Mouse (Mus musculus) right cerebral cortex, postnatal 14 days (tissue): Measurements from ENCODE around the gene 9430038I01Rik.

ENCODE experiments used
- DNase-seq: peaks from one replicate; pipeline ENCODE4 v3.0.0; 2022

9430038I01Rik gene

DNA sequence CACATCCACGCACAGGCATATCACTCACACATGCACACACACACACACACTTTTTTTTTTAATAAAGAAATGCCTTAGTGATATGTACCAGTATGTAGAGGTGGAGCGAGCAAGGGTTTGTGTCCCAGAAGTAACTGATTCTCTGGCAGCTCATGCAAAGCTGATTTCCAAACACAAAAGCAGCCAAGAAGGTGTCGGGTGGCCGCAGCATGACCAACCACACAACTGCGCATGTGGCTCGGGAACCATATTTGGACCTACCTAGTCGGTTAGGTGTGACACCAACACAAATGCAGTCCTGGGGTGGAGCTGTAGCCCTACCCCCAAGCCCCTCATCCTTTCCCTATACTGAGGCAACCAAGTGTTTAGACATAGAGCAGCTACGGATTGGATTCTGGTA is 45.5 kb downstream of the 9430038I01Rik start:
- no peak for DNase-seq

DNA sequence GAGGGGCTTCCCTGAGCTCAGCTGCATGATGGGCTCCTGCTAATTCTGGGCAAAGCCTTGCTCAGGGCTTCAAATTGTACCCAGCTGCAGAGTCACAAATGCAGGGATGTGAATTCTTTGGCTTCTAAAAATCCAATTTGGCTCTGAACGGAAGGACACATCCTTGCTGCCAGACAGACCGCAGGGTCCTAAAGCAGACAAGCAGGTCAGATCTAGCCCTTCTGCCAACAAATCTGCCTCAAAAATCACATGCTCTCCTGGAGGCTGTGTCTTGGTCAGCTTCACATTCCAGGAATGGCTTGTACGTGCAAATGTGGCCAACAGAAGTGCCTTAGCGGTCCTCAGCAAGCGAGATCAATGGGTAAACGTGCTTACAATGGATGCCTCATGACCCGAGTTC is 46.0 kb downstream of the 9430038I01Rik start:
- DNase-seq: no peak

DNA sequence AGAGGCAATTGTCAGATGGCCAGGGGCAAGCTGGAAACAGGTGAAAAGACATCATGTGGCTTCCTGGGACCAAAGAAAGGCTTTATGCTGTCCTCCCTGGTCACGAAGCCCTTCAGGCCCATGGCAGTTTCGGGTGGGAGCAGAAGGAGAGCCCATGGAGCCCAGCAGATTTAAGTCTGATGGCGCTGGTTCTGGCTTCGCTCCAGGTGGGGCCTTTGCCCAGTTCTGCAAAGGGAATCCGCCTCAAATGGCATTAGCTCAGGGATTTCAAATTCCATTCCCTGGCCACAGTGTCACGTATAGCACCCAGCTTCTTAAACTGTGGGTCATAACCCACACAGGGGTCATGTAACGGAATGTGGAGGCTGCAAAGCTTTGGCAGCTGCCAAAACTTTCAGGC is 63.7 kb downstream of the 9430038I01Rik start:
- no peak for DNase-seq

DNA sequence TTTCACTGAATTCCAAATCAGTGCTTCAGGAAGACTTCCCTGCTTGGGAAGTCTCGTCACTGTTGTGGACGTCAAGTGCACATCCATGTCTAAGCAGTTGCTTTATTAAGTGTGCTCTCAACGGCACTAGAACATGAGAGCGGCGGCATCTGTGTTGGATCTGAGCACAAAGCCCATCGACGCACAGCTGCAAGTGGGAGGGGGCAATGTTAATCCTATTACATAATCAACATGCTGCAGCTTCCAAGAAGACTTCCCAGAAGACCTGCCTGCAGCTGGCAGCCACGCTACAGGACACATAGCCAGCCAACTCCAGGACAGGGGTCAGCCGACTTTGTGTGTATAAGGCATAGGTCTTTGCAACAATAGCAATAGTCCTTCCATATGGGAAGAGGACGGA is 64.5 kb downstream of the 9430038I01Rik start:
- no peak for DNase-seq

DNA sequence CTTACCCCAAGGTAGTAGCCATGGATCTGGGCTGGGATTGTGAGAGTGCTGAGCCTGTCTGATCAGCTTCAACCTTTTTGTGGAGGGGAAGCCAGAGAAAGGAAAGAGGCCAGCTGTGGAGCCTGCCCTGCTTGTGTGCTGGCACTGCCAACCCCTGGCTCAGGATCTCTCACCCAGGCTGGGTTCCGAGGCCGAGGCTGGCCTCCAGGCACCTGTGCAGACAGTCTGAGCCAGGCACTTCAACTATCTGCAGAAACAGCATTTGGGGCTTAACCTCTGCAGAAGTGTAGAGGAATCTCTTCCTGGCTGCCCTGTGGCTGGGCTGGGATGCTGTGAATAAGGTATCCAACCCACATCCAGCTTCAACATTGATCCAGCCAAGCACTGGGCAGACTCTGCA is 76.6 kb downstream of the 9430038I01Rik start:
- DNase-seq: no peak
